Mouse (Mus musculus) hindbrain, embryonic 13.5 days (tissue): ENCODE data around the gene Mst1r. TPM values are rescaled to one million over a fixed set of nuclear protein-coding genes. Genes with fewer than 3 reads are reported as not detected.
A peak's percentile ranks its signal among the peaks of the same experiment; 100 is the strongest.

Experiments
- ATAC-seq: fragments of 200-750 bp; cut with Nextera tagmentation; 2 replicates; pipeline ENCODE4 v1.8.0; 2017; ENCODE audit warnings: moderate TSS enrichment; ENCODE audit not compliant: low FRiP score
- H3K27ac ChIP-seq: fragments of 300-500 bp; sonication (generic); 2 replicates; pipeline ENCODE4 v1.5.1; 2015; ENCODE audit warnings: inconsistent platforms, mild to moderate bottlenecking, moderate library complexity
- H3K27me3 ChIP-seq: fragments of 300-500 bp; sonication (generic); 2 replicates; pipeline ENCODE4 v1.6.1; 2015; ENCODE audit warnings: mild to moderate bottlenecking, inconsistent platforms
- H3K36me3 ChIP-seq: fragments of 300-500 bp; sonication (generic); 2 replicates; pipeline ENCODE4 v1.6.1; 2015; ENCODE audit warnings: mild to moderate bottlenecking, inconsistent platforms
- H3K4me1 ChIP-seq: fragments of 300-500 bp; sonication (generic); replicated peaks from 2 replicates; pipeline ENCODE4 v1.6.1; 2015; ENCODE audit warnings: inconsistent platforms
- H3K4me2 ChIP-seq: fragments of 300-500 bp; sonication (generic); 2 replicates; pipeline ENCODE4 v1.6.1; 2015; ENCODE audit warnings: inconsistent platforms, mild to moderate bottlenecking, moderate library complexity
- H3K4me3 ChIP-seq: fragments of 300-500 bp; sonication (generic); 2 replicates; pipeline ENCODE4 v1.5.1; 2015; ENCODE audit warnings: mild to moderate bottlenecking, inconsistent platforms
- H3K9ac ChIP-seq: fragments of 300-500 bp; sonication (generic); 2 replicates; pipeline ENCODE4 v1.6.1; 2015; ENCODE audit warnings: mild to moderate bottlenecking, inconsistent platforms
- H3K9me3 ChIP-seq: fragments of 300-500 bp; sonication (generic); 2 replicates; pipeline ENCODE4 v1.6.1; 2016; ENCODE audit warnings: inconsistent platforms
- WGBS: fragments of 180-500 bp; shearing (Covaris S2); methylation state at CpG from one replicate; pipeline ENCODE4 v1.1.7; 2015; 5-methylcytosine and 5-hydroxymethylcytosine counted together
- polyA plus RNA-seq: library from polyadenylated mRNA; unstranded; fragments of >200 nt; fragmentation: Nextera tagmentation; extraction: Ambion mirVana; gene quantifications from 2 replicates; pipeline ENCODE4 v1.2.1, GENCODE M21; 2015

Mst1r gene
- 1.8 and 2.1 TPM in 2 replicates for polyA plus RNA-seq

GRCm38 (mm10) chr9:107906252-107906966 lies at the start of gene Mst1r:
TSS of gene Mst1r (plus strand) at chr9:107906873.
- Histone ChIP-seq H3K4me3 (peak within 1 kb of the TSS; percentile 30), H3K27ac (no peak within 1 kb of the TSS), H3K4me1 (peaks cover 28% of the 10 kb centered on the region), H3K36me3 (peaks cover 20% of the 10 kb centered on the region), H3K9ac (peak within 1 kb of the TSS; percentile 63), H3K4me2 (peak within 1 kb of the TSS; percentile 54), H3K27me3 (peaks cover 27% of the 10 kb centered on the region), H3K9me3 (no peaks in the 10 kb centered on the region)
- peak; percentile 38 for ATAC-seq
- WGBS, result 19% methylated on average over 19 of the region's 19 CpGs

- Histone ChIP-seq H3K4me2 (no peak overlapping the region), H3K9ac (no peak overlapping the region), H3K36me3 (peaks cover 22% of the 10 kb centered on the region), H3K4me3 (no peak overlapping the region), H3K9me3 (no peaks in the 10 kb centered on the region), H3K4me1 (no peaks in the 10 kb centered on the region), H3K27me3 (no peaks in the 10 kb centered on the region), H3K27ac (no peak overlapping the region)
- no peak for ATAC-seq
- 98% methylated on average over 3 of the region's 3 CpGs for WGBS
Measured at GRCm38 (mm10) chr9:107858343-107858742, 48.3 kb upstream of the Mst1r start.

- H3K9me3 ChIP-seq, result no peaks in the 10 kb centered on the region
- no peak overlapping the region for H3K9ac ChIP-seq
- peaks cover 4% of the 10 kb centered on the region for H3K36me3 ChIP-seq
- no peak overlapping the region for H3K27ac ChIP-seq
- no peak overlapping the region for H3K4me2 ChIP-seq
- H3K27me3 ChIP-seq, result no peaks in the 10 kb centered on the region
- H3K4me1 ChIP-seq, result peaks cover 3% of the 10 kb centered on the region; the same call in 1 of the 2 replicates
- ATAC-seq, result no peak
- WGBS, result 83% methylated on average over 1 of the region's 1 CpGs
- no peak overlapping the region for H3K4me3 ChIP-seq
Measured at GRCm38 (mm10) chr9:107864493-107864892, 42.2 kb upstream of the Mst1r start.

GRCm38 (mm10) chr9:107866081-107866480 lies 40.6 kb upstream of the Mst1r start:
- H3K4me2 ChIP-seq, result no peak overlapping the region
- ATAC-seq, result no peak
- H3K9me3 ChIP-seq, result no peaks in the 10 kb centered on the region
- 97% methylated on average over 2 of the region's 2 CpGs for WGBS
- H3K27me3 ChIP-seq, result no peaks in the 10 kb centered on the region
- H3K4me3 ChIP-seq, result no peak overlapping the region
- H3K4me1 ChIP-seq, result peaks cover 8% of the 10 kb centered on the region
- no peaks in the 10 kb centered on the region; the same call in 1 of the 2 replicates for H3K36me3 ChIP-seq
- H3K9ac ChIP-seq, result no peak overlapping the region
- H3K27ac ChIP-seq, result no peak overlapping the region

GRCm38 (mm10) chr9:107872350-107873098 lies 34.1 kb upstream of the Mst1r start:
- Histone ChIP-seq H3K9me3 (no peaks in the 10 kb centered on the region), H3K27ac (peak overlapping the region; percentile 96), H3K4me1 (peaks cover 20% of the 10 kb centered on the region), H3K4me3 (peak overlapping the region; percentile 96), H3K36me3 (no peaks in the 10 kb centered on the region), H3K9ac (peak overlapping the region; percentile 99), H3K27me3 (0 out of 2 replicates have a peak, but pooled peaks cover 5% of the 10 kb centered on the region), H3K4me2 (peak overlapping the region; percentile 78)
- under 1% methylated on average over 75 of the region's 80 CpGs for WGBS
- ATAC-seq, result peak; percentile 99

- Histone ChIP-seq H3K4me3 (peak within 1 kb of the TSS; percentile 96), H3K4me1 (peaks cover 20% of the 10 kb centered on the region), H3K36me3 (no peaks in the 10 kb centered on the region), H3K27me3 (0 out of 2 replicates have a peak, but pooled peaks cover 5% of the 10 kb centered on the region), H3K9ac (peak within 1 kb of the TSS; percentile 99), H3K27ac (peak within 1 kb of the TSS; percentile 96), H3K4me2 (peak within 1 kb of the TSS; percentile 78), H3K9me3 (no peaks in the 10 kb centered on the region)
- WGBS, result 11% methylated on average over 14 of the region's 14 CpGs
- no peak for ATAC-seq
Measured at GRCm38 (mm10) chr9:107873137-107873536, 33.5 kb upstream of the Mst1r start, which contains the start of gene Rbm6. TSS of gene Rbm6 (minus strand) at chr9:107873237.

GRCm38 (mm10) chr9:107880411-107880810 lies 26.3 kb upstream of the Mst1r start:
- WGBS, result 75% methylated on average over 4 of the region's 4 CpGs

GRCm38 (mm10) chr9:107887804-107888266 lies 18.8 kb upstream of the Mst1r start, which contains the start of gene Mon1a:
TSS of gene Mon1a (plus strand) at chr9:107888151.
- peak within 1 kb of the TSS; percentile 88 for H3K9ac ChIP-seq
- under 1% methylated on average over 28 of the region's 28 CpGs for WGBS
- peak; percentile 95 for ATAC-seq

More at GRCm38 (mm10) chr9:107880411-107880810, 26.3 kb upstream of the Mst1r start:
- H3K4me2 ChIP-seq, result no peak overlapping the region
- no peaks in the 10 kb centered on the region for H3K36me3 ChIP-seq
- ATAC-seq, result no peak
- peaks cover 16% of the 10 kb centered on the region; the same call in 1 of the 2 replicates for H3K27me3 ChIP-seq
- H3K9me3 ChIP-seq, result no peaks in the 10 kb centered on the region
- H3K9ac ChIP-seq, result no peak overlapping the region
- no peak overlapping the region for H3K27ac ChIP-seq
- no peak overlapping the region for H3K4me3 ChIP-seq
- H3K4me1 ChIP-seq, result no peaks in the 10 kb centered on the region

GRCm38 (mm10) chr9:107888267-107888850 lies 18.3 kb upstream of the Mst1r start:
- under 1% methylated on average over 18 of the region's 18 CpGs for WGBS

More at GRCm38 (mm10) chr9:107887804-107888266, 18.8 kb upstream of the Mst1r start, which contains the start of gene Mon1a:
- Histone ChIP-seq H3K27me3 (peaks cover 25% of the 10 kb centered on the region), H3K4me2 (peak within 1 kb of the TSS; percentile 70), H3K4me1 (peaks cover 18% of the 10 kb centered on the region), H3K4me3 (peak within 1 kb of the TSS; percentile 84), H3K36me3 (peaks cover 3% of the 10 kb centered on the region; the same call in 1 of the 2 replicates), H3K9me3 (no peaks in the 10 kb centered on the region), H3K27ac (peak within 1 kb of the TSS; percentile 84)

GRCm38 (mm10) chr9:107890260-107890659 lies 16.4 kb upstream of the Mst1r start:
- H3K27ac ChIP-seq, result no peak overlapping the region
- H3K9me3 ChIP-seq, result no peaks in the 10 kb centered on the region
- H3K36me3 ChIP-seq, result peaks cover 3% of the 10 kb centered on the region; the same call in 1 of the 2 replicates
- H3K4me3 ChIP-seq, result no peak overlapping the region
- ATAC-seq, result no peak
- peaks cover 18% of the 10 kb centered on the region for H3K4me1 ChIP-seq
- H3K27me3 ChIP-seq, result peaks cover 16% of the 10 kb centered on the region
- no peak overlapping the region for H3K9ac ChIP-seq
- WGBS, result 91% methylated on average over 6 of the region's 6 CpGs
- H3K4me2 ChIP-seq, result no peak overlapping the region

More at GRCm38 (mm10) chr9:107888267-107888850, 18.3 kb upstream of the Mst1r start:
- Histone ChIP-seq H3K9me3 (no peaks in the 10 kb centered on the region), H3K36me3 (peaks cover 3% of the 10 kb centered on the region; the same call in 1 of the 2 replicates), H3K4me1 (peaks cover 18% of the 10 kb centered on the region), H3K9ac (peak overlapping the region; percentile 88), H3K4me2 (peak overlapping the region; percentile 70), H3K4me3 (peak overlapping the region; percentile 84), H3K27ac (peak overlapping the region; percentile 84), H3K27me3 (peaks cover 25% of the 10 kb centered on the region)
- ATAC-seq, result peak; percentile 86

GRCm38 (mm10) chr9:107891023-107891422 lies 15.7 kb upstream of the Mst1r start:
- WGBS, result 97% methylated on average over 1 of the region's 1 CpGs
- no peak for ATAC-seq
- Histone ChIP-seq H3K4me1 (peaks cover 18% of the 10 kb centered on the region), H3K9me3 (no peaks in the 10 kb centered on the region), H3K27me3 (peaks cover 11% of the 10 kb centered on the region), H3K36me3 (peaks cover 7% of the 10 kb centered on the region), H3K4me3 (no peak overlapping the region), H3K9ac (no peak overlapping the region), H3K4me2 (no peak overlapping the region), H3K27ac (no peak overlapping the region)
